Mouse (Mus musculus): Measurements from ENCODE around the gene Vamp4.

DNA sequence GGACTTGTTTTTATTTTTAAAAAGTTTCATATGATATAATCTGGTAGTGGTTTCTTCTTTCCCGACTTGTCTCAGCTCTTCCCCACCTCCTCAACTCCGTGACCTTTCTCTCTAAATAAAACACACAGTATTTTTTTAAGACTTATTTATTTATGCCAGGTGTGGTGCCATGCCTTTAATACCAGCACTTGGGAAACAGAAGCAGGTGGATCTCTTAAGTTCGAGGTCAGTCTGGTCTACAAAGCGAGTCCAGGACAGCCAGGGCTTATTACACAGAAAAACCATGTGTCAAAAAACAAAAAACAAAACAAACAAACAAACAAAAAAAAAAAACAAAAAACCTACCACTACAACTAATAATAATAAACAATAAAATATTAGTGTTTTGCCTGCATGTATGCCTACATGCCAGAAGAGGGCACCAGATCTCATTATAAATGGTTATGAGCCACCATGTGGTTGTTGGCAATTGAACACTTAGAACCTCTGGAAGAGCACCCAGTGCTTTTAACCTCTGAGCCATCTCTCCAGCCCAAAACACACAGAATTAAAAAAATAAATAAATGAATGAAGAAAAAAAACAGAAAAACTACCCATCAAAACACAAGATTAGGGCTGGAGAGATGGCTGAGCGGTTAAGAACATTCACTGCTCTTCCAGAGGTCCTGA, 20.6 kb upstream of the Vamp4 start:
- TF ChIP-seq GATA1 (IDR thresholded peaks at IDR 0.05; ENCODE audit: borderline replicate concordance, low read length) (no peak), FLI1 (IDR thresholded peaks at IDR 0.05; ENCODE audit: low read length) (no peak)

All from megakaryocyte, embryonic 14.5 days (primary cell).